Mouse (Mus musculus) heart, embryonic 14.5 days (tissue): ENCODE measurements at regions not wholly inside any gene's neighbourhood (a gene's known extent, or its start where the extent isn't known, plus 50 kb on each side); places are given as distances from the start of the nearest gene placed in this dataset.

Source experiments
- ATAC-seq: fragments of 200-750 bp; cut with Nextera tagmentation; 2 replicates; pipeline ENCODE4 v1.8.0; 2017; ENCODE audit warnings: low read depth, moderate TSS enrichment; ENCODE audit not compliant: insufficient number of reproducible peaks, insufficient read depth, low FRiP score
- H3K27ac ChIP-seq, 2 experiments: fragments of 200-500 bp in 1 of 2; fragments of 300-500 bp in 1 of 2; sonication (generic) in 1 of 2; replicated peaks in 1 of 2; 2 replicates each; pipeline ENCODE4 v1.5.1; 2012 to 2014; ENCODE audit warnings: low read depth in 2 of 2, low read length in 2 of 2, control low read depth in 1 of 2, mild to moderate bottlenecking in 1 of 2, mixed read lengths in 1 of 2; ENCODE audit not compliant: control insufficient read depth in 1 of 2, insufficient read depth in 1 of 2
- H3K27me3 ChIP-seq: fragments of 300-500 bp; sonication (generic); 2 replicates; pipeline ENCODE4 v1.6.1; 2014; ENCODE audit warnings: mild to moderate bottlenecking, low read length, control low read depth; ENCODE audit not compliant: control insufficient read depth, insufficient read depth
- H3K36me3 ChIP-seq: fragments of 300-500 bp; sonication (generic); 2 replicates; pipeline ENCODE4 v1.6.1; 2014; ENCODE audit warnings: mild to moderate bottlenecking, control low read depth, low read length, mixed read lengths; ENCODE audit not compliant: control insufficient read depth, insufficient read depth
- H3K4me1 ChIP-seq, 2 experiments: fragments of 200-500 bp in 1 of 2; fragments of 300-500 bp in 1 of 2; sonication (generic) in 1 of 2; 2 replicates each; pipeline ENCODE4 v1.6.1; 2012 to 2014; ENCODE audit warnings: low read length in 2 of 2, control low read depth in 1 of 2, mixed read lengths in 1 of 2; ENCODE audit not compliant: control insufficient read depth in 2 of 2, insufficient read depth in 2 of 2
- H3K4me2 ChIP-seq: fragments of 300-500 bp; sonication (generic); 2 replicates; pipeline ENCODE4 v1.6.1; 2014; ENCODE audit warnings: mild to moderate bottlenecking, low read length
- H3K4me3 ChIP-seq, 2 experiments: fragments of 200-500 bp in 1 of 2; fragments of 300-500 bp in 1 of 2; sonication (generic) in 1 of 2; 2 replicates each; pipeline ENCODE4 v1.5.1; 2012 to 2014; ENCODE audit warnings: low read length in 2 of 2, mild to moderate bottlenecking in 2 of 2, control low read depth in 1 of 2, low read depth in 1 of 2, moderate library complexity in 1 of 2; ENCODE audit not compliant: control insufficient read depth in 1 of 2, insufficient read depth in 1 of 2
- H3K9ac ChIP-seq: fragments of 300-500 bp; sonication (generic); 2 replicates; pipeline ENCODE4 v1.6.1; 2014; ENCODE audit warnings: mild to moderate bottlenecking, low read length
- H3K9me3 ChIP-seq: fragments of 300-500 bp; sonication (generic); 2 replicates; pipeline ENCODE4 v1.6.1; 2016; ENCODE audit warnings: low read length, control low read depth; ENCODE audit not compliant: control insufficient read depth
- WGBS: fragments of 180-500 bp; shearing (Covaris S2); extraction: QIAGEN DNeasy Blood & Tissue Kit; methylation state at CpG from one replicate; pipeline ENCODE4 v1.1.7; 2014; 5-methylcytosine and 5-hydroxymethylcytosine counted together

GRCm38 (mm10) chr2:75510223-75510622, 148.8 kb upstream of the Hnrnpa3 start:
- Histone ChIP-seq H3K9me3 (0 out of 2 replicates have a peak, but pooled peaks cover 2% of the 10 kb centered on the region), H3K4me1 (no peaks in the 10 kb centered on the region; a peak in 1 of 4 replicates), H3K27me3 (no peaks in the 10 kb centered on the region), H3K4me3 (no peak overlapping the region), H3K4me2 (no peak overlapping the region), H3K9ac (no peak overlapping the region), H3K27ac (no peak overlapping the region), H3K36me3 (no peaks in the 10 kb centered on the region)
- no peak for ATAC-seq
- 89% methylated on average over 4 of the region's 4 CpGs for WGBS

GRCm38 (mm10) chr2:75512422-75513170, 146.5 kb upstream of the Hnrnpa3 start:
- Histone ChIP-seq H3K9ac (no peak overlapping the region), H3K9me3 (0 out of 2 replicates have a peak, but pooled peaks cover 2% of the 10 kb centered on the region), H3K4me1 (no peaks in the 10 kb centered on the region; a peak in 1 of 4 replicates), H3K36me3 (no peaks in the 10 kb centered on the region), H3K27me3 (no peaks in the 10 kb centered on the region), H3K4me3 (no peak overlapping the region), H3K27ac (no peak overlapping the region), H3K4me2 (no peak overlapping the region)
- WGBS = 75% methylated on average over 8 of the region's 8 CpGs
- no peak for ATAC-seq

- no peaks in the 10 kb centered on the region; a peak in 1 of 4 replicates for H3K4me1 ChIP-seq
- no peak overlapping the region for H3K27ac ChIP-seq
- H3K4me3 ChIP-seq = no peak overlapping the region
- no peak for ATAC-seq
- no peaks in the 10 kb centered on the region for H3K9me3 ChIP-seq
- no peaks in the 10 kb centered on the region for H3K27me3 ChIP-seq
- WGBS = 26% methylated on average over 6 of the region's 6 CpGs
- H3K9ac ChIP-seq = no peak overlapping the region
- no peaks in the 10 kb centered on the region for H3K36me3 ChIP-seq
- H3K4me2 ChIP-seq = no peak overlapping the region
These were observed 144.9 kb upstream of the Hnrnpa3 start for GRCm38 (mm10) chr2:75514171-75514570.

GRCm38 (mm10) chr2:75516223-75516622, 142.8 kb upstream of the Hnrnpa3 start:
- 83% methylated on average over 11 of the region's 11 CpGs for WGBS
- H3K27me3 ChIP-seq = no peaks in the 10 kb centered on the region

GRCm38 (mm10) chr2:75517096-75517495, 142.0 kb upstream of the Hnrnpa3 start:
- WGBS = 80% methylated on average over 3 of the region's 3 CpGs
- Histone ChIP-seq H3K9ac (no peak overlapping the region), H3K36me3 (no peaks in the 10 kb centered on the region), H3K9me3 (no peaks in the 10 kb centered on the region), H3K27me3 (no peaks in the 10 kb centered on the region), H3K27ac (no peak overlapping the region), H3K4me2 (no peak overlapping the region), H3K4me1 (no peaks in the 10 kb centered on the region; a peak in 1 of 4 replicates), H3K4me3 (no peak overlapping the region)
- ATAC-seq = no peak

More at GRCm38 (mm10) chr2:75516223-75516622, 142.8 kb upstream of the Hnrnpa3 start:
- no peak for ATAC-seq
- Histone ChIP-seq H3K4me3 (no peak overlapping the region), H3K27ac (no peak overlapping the region), H3K9me3 (no peaks in the 10 kb centered on the region), H3K4me2 (no peak overlapping the region), H3K9ac (no peak overlapping the region), H3K36me3 (no peaks in the 10 kb centered on the region), H3K4me1 (no peaks in the 10 kb centered on the region; a peak in 1 of 4 replicates)

GRCm38 (mm10) chr2:75518607-75519006, 140.5 kb upstream of the Hnrnpa3 start:
- H3K4me1 ChIP-seq = no peaks in the 10 kb centered on the region; a peak in 1 of 4 replicates

GRCm38 (mm10) chr2:75525562-75525961, 133.5 kb upstream of the Hnrnpa3 start:
- no peak overlapping the region for H3K4me3 ChIP-seq
- no peak overlapping the region for H3K27ac ChIP-seq
- H3K4me1 ChIP-seq = no peaks in the 10 kb centered on the region; a peak in 1 of 4 replicates
- 0 out of 2 replicates have a peak, but pooled peaks cover 5% of the 10 kb centered on the region for H3K9me3 ChIP-seq
- no peak for ATAC-seq
- no peaks in the 10 kb centered on the region for H3K36me3 ChIP-seq
- no peak overlapping the region for H3K9ac ChIP-seq
- H3K4me2 ChIP-seq = no peak overlapping the region
- no peaks in the 10 kb centered on the region for H3K27me3 ChIP-seq
- WGBS = 73% methylated on average over 3 of the region's 3 CpGs

More at GRCm38 (mm10) chr2:75518607-75519006, 140.5 kb upstream of the Hnrnpa3 start:
- Histone ChIP-seq H3K9ac (no peak overlapping the region), H3K27me3 (no peaks in the 10 kb centered on the region), H3K27ac (no peak overlapping the region), H3K4me2 (no peak overlapping the region), H3K4me3 (no peak overlapping the region), H3K36me3 (no peaks in the 10 kb centered on the region), H3K9me3 (no peaks in the 10 kb centered on the region)
- no peak for ATAC-seq
- WGBS = 93% methylated on average over 1 of the region's 1 CpGs
